Mouse (Mus musculus) right cerebral cortex, adult 2 months (tissue): ENCODE results near the gene Sema3g.

Experiments used
- DNase-seq, 2 experiments: peaks; one replicate each; pipeline ENCODE4 v3.0.0; 2021 to 2022; ENCODE audit warnings: low spot score in 2 of 2

The Sema3g gene

DNA sequence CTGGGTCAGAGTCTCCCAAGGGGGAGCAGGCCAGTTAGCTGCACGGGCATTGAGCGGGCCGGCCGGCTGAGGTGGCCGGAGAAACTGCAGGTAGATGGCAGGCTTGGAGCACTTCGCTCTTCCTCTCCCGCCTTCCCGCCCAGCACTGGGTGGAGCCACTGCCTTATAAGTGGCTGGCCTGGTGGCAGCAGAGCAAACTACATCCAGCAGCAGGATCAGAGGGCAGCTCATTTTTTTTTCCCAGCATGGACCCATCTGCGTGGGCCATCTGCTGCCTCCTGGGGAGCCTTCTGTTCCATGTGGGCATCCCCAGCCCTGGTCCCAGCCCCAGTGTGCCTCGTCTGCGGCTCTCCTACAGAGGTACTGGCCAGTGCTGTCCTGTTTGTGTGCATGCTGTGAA lies at the start of gene Sema3g:
Gene Sema3g (plus strand): TSS at position 195 of the 400 bp plus-strand sequence.
- DNase-seq: no peak

DNA sequence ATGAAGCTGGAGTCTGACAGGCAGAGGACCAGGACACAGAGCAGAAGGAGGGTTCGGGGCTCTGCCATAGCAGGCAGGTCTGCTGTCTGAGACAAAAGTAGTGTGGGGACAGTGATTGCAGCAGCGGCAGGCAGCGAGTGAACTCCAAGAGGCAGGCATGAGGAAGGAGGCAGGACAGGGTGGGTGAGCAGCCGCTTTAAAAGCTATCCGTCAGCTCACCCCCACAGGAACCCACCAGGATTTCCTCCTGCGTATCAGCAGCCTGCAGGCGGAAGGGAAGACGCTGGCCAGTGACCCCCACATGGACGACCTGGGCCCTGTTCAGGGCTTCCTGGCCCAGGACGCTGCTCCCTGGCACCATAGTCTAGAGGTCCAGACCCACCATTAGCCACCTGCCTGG lies 49.2 kb upstream of the Sema3g start, which contains the start of gene Stab1:
Gene Stab1 (minus strand): TSS at position 217 of the 400 bp plus-strand sequence.
- no peak for DNase-seq

DNA sequence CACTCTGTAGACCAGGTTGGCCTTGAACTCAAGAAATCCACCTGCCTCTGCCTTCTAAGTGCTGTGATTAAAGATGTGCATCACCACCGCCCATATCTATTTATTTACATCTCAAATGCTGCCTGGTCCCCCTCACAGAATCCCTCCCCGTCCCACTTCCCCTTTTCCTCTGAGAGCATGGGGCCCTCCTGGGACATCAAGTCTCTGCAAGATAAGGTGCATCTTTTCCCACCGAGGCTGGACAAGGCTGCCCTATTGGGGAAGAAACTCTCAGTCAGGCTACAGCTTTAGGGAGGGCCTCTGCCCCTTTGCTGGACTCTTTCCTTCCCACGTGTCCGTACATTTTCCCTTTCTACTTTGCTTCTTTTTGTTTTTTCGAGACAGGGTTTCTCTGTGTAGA lies 48.2 kb upstream of the Sema3g start:
- DNase-seq: no peak

DNA sequence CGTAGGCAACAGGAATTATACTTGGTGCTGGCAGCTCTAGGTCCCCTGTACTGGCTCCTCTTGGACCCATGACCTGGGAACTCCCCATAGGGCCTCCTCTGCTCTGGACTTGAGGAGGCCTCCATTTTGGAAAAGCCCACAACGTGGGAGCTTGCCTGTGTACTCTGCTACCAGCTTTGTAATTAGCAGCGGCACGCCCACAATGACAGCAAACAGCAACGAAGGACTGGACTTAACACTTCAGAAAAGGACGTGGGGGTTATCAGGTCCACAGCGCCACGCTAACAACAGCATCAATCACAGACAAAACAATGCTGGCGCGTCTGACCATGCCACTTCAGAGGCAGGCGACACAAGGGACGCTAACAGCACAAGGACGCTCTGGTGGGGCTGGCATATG lies 46.7 kb upstream of the Sema3g start:
- no peak for DNase-seq

DNA sequence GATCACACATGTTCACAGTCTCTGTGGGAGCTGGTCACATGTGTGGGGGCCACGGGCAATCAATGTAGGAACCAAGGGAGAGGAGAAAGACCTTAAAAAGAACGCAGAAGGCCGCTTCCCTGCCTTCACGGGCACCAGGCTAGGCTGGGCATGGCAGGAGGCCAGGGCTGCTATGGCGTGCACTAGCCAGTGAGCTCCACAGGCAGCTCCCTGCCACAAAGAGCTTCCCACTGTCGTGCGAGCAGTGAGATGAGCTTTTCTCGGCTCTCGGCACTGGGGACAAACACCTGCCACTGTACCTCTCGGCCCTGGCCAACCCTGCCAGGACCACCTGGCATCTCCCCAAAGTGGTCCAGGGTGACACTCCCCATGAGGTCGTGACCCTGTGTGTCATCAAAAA lies 46.3 kb upstream of the Sema3g start:
- no peak for DNase-seq

DNA sequence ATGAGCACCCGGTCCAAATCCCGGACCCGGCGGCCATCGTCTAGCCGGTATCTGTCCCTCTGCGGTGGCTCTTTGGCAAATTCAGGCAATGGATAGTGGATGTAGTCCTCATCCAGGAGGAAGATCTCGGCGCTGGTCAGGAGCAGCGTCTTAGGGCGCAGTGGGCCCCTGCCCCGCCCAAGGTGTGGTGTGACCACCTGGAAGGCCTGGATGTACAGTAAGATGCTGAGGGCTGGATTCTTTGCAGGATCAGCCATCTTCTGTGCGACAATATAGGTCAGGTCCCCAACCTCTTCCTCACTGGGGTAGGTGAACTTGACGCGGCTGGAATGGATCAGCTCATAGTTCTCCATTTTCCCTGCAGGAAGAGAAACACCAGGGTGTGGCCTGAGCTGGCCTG lies 45.8 kb upstream of the Sema3g start:
- no peak for DNase-seq

DNA sequence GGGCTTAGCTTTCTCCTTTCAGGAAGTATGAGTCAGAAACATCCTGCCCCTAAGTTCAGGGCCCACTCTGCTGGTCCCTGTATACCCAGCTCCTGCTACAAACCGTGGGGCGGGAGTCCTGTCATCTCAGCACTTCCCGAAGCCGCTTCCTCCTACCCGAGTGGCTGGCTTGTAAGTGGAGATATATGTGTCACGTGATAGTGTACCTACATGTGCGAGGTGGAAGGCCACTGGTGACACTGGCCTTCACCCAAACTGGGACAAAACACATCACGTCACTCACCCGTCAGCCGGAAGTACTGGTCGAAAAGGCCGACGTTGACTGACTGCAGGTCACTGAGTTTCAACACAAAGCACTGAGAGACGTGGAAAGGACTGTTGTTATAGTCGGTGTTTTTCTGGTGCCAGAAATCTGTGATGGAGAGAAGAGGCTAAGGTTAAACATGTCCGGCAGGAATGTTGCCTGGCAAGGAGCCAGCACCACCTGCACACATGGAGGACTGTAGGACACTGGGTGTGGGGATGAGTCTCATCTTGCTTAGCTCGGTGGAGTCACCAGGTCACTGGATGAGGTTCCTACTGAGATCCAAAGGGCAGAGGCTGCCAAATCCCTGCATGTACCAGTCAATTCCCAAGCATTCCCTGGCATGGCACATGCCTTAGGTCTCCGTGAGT lies 44.7 kb upstream of the Sema3g start:
- no peak for DNase-seq

DNA sequence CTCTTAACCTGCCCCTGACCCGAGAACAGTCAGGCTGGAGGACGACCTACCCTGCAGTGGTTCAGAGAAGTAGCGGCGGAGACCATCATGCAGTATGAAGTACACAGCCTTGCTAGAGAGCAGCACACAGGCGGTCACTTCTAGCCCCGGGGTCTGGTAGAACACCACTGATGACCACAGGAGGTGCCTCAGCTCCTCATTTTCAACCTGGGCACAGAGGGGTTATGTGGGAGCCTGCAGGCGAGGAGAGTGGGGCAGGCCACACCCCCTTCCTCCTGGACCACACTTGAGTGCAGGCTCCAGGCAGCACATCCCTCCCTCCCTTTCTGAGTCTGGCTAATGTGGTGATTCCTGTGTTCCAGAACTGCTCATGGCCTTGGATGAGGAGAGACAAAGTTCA lies 44.1 kb upstream of the Sema3g start:
- DNase-seq: no peak

DNA sequence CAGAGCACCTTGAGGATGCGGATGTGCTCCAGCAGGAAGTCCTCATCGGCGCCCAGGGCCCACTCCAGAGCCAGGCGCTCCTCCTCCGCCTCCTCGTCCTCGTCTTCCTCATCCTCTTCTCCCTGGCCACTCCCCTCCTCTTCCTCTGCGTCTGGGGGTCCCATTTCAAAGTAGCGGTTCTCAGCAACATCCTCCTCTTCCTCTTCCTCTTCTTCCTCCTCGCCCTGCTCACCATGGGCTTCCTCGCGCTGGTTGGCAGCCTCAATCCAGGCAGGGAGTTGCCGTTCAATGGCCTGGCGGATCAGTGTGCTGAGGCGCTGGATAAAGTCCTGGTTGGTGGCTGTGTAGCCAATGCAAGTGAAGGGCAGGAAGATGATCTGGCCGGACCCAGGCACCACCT lies 40.4 kb upstream of the Sema3g start:
- no peak for DNase-seq

DNA sequence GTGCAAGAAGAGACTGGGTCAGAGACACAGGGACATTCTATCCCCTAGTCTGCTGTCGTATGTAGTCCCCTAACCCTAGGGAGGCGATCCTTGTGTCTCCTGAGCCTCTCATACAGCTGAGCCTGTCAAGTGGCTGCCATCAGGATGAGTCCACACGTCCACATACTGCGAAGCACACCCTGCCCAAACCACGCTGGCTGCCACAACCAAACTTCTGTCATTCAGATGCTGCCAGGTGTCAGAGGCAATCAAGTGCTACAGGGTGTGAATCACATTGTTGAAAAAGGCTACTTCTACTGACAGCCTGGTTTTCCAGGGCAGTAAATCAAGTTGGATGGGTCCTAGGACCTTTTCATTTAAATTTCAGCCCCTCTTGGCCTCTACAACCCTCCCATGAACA lies 39.9 kb upstream of the Sema3g start:
- no peak for DNase-seq

DNA sequence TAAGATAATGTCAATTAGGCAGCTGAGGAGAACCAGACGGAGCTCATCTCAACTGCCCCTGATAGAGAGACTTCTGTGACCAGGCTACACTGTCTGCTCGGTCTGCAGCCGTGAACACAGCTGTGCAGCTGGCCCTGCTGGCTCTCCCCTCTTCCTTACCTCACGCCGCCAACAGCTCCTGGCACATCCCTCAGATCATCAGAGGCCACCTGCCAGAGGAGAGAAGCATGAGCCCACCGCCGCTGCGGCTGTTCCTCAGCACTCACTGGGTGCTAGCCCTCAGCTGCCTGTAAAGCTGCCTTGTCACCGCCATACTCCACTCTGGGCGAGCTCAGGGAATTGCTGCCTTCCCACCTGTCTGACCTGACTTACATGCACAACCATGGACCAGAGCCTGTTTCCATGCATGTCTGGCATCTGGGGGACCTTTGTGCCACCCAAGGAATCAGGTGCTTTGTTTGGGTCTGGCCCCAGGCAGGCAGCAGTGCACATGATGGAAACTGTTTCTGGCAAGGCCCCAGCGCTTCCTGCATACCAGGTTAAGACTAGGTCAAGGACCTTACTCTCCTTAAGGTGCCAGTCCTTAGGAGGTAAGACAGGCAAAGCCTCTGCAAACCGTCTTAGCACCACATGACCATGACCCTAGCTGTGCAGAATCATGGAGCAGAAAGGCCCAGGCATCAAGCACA lies 37.8 kb upstream of the Sema3g start:
- DNase-seq: no peak

DNA sequence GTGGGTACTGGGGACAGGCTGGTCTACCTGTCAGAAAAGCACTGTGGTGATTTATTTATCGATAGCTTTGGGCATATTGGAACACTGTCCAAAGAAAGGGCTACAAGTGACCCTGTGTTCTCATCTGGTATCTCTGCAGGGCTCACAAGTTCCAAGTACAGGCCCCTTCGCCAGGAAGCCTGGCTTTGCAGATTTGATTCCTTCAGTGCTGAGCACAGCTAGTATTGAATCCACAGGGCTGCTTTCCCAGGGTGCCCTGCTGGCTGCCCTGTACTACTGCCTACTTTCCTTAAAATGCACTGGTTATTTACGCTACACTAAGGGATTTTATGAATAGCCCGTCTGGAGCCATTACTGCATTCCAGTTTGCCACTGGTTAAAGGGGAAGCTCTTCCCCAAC lies 36.1 kb upstream of the Sema3g start:
- no peak for DNase-seq

DNA sequence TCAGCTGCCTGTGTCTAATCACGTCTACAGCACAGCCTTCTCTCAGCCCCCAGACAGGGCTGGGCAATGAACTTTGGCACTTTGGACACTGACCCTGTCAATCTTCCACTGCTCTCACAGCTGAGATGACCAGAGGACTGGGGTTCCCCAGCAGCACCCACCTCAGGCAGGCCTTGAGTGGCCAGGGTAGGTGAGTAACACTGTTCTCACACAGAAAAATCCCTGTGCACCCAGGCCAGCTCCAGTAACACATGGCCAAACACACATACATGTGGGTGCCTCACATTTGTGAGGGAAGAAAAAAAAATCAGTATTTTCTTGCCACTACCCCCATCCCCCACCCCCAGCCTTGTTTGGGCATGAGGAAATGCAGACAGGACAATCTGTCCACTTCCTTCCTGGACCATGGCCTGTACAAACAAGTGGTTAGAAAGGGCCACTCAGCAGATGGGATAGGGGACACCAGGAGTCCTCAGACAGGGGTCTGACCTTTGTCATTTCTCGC lies 34.8 kb upstream of the Sema3g start:
- no peak for DNase-seq

DNA sequence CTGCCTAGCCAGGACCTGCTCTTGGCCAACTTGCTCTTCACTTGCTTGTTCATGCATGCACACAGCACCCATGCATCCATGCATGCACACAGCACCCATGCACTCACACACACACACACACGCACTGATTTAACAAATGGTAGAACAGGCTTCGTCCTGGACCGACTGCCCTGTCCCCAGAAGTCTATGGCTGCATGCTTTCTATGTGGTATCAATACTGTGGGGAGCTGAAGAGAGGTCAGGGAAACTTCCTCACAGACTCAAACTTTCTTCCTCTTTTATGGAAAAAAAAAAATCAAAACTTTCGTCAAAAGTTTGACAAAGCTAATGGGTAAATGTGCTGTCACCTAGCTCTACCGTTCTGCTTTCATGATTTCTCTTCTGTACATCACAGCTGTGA lies 34.1 kb upstream of the Sema3g start:
- DNase-seq: no peak

DNA sequence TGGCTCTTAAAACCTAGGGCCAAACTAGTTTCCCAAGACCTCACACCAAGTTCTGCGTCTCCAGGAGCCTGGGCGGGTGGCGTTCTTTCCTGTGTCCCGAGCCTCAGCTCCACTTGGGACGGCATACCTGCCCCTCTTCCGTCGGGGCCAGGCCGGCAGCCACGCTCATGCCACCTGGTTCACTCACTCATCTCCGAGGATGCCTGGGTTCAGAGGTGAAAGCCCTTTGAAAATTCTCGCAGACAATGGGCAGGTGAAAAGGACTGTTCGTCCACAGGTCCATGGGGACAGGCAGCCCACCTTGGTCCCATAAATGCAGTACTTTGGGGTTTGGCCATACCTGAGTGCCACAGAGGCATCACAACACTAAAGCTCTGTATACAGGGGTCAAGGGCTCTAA lies 33.5 kb upstream of the Sema3g start:
- DNase-seq: no peak

DNA sequence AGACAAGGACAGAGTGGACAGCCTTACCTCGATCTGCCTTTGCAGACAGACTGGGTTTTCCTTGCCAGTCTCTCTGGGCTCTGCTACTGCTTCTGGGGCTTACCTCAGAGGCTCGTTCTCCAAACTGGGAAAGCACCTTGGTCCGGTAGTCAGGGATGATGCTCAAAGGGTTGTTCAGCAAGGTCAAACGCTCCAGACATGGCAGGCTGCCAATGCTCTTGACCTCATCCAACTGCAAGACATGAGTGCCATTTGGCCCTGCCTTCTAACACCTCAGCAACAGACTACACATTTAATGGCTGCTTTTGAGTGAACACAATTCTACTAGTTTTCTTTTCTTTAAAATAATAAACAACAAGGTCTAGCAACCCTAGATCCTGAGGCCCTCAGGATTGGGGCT lies 31.0 kb upstream of the Sema3g start:
- no peak for DNase-seq

DNA sequence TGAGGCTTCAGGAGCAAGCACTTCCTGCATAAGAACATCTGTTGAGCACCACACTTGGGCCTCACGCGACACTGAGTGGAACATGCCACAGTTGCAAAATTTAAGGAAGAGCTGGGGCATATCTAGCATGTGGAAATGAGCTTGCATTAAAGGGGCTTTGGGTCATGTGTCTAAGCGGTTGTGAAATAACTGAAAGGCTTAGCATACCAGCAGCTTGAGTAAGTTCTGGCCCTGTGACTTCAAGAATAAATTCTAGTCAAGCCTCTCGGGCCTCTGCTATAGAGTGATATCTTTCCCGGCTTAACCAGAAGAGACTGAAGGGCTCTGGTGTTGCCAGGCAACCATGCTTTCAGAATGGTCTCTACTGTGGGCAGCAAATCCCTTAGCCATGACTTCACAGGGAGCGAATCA lies 28.9 kb upstream of the Sema3g start:
- DNase-seq: no peak

DNA sequence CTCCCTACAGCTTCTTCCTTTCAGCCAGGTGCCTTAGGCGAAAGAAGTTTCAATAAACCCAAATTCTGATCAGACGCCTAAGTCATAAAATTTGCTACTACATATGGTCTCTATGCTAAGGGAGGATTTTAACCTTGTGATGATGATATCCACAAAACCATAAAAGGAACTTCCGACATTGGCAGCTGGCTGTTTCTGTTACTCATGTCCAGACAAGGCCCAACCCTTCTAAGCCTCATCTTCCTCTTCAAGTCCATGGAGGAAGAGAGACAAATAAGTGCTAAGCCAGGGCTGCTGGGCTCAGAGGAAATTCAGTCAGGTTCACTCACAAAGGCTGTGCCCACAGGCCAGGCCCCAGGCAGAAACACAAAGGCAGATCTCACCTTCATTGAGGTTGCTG lies 28.3 kb upstream of the Sema3g start:
- no peak for DNase-seq

DNA sequence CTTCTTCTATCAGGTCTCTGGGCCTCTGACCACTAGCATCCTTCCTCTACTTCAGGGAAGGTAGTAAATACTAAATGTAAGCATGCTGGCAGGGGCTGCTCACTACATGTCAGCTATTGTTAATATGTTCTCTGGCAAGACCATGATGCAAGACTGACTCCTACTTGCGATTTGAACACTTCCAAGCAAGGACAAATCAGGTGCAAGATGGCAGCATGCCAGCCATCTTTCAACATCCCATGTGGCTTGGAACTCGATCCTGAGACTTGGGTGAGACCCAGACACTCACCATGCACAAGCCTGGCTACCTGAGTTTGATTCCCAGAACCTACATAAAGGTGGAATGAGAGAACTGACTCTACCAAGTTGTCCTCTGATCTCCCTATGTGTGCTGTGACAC lies 25.7 kb upstream of the Sema3g start:
- DNase-seq: no peak

DNA sequence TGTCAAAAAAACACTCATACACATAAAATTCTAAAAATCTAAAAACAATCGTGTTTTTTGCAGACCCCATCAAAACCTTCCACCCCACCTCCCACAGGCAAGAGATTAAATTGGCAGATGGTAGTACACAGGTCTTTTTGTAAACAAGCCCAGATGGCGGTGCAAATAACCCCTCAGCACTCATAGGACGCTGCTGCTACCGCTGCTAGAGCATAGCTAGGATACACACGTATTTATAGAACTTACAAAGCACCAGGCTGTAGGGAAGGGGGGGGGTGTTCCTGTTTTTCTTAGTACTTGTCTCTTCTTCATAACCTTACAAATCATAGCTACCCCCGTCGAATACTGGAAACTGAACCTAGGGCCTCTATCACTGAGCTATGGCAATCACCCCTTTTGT lies 23.9 kb upstream of the Sema3g start:
- no peak for DNase-seq

DNA sequence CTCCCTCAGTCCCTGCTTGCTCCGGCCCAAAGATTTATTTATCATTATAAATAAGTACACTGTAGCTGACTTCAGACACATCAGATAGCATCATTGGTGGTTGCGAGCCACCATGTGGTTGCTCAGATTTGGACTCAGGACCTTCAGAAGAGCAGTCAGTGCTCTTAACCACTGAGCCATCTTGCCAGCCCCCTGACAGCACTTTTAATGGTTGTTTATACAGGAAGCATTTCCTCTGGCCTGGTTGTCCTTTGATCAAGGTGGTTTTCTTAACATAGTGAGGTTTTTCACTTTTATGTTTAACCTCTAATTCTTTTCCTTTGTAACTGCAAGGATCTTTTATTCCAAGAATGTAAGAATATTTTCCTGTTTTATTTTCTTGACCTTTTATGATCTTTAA lies 23.2 kb upstream of the Sema3g start:
- no peak for DNase-seq

DNA sequence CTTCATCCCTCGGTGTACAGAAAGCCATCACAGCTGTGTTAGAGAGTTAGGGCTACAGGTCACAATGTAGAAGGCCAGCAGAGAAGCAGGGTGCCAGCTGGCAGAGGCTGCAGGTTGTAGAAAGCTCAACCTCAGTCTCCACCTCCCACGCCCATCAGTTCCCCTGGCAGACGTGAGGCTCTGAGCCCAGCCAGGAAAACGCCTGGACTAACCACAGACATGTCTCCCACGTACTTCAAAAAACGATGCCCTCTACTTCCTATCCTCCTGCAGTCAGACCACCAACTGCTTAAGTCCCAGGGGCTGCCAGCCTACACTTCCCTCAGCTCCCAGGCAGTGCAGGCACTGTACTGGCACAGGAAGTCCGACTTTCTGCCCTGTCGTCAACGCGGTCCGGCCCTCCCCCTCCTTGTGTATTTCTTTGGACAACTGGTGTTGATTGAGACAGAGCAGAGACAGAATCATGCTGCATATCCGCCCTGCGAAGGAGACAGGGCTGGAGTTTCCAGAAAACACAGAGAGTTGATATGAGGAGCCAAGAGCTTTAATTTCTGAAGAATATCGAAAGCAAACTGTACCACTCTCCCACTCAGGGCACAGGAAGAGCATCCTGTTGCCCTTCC lies 22.7 kb upstream of the Sema3g start:
- DNase-seq: no peak

DNA sequence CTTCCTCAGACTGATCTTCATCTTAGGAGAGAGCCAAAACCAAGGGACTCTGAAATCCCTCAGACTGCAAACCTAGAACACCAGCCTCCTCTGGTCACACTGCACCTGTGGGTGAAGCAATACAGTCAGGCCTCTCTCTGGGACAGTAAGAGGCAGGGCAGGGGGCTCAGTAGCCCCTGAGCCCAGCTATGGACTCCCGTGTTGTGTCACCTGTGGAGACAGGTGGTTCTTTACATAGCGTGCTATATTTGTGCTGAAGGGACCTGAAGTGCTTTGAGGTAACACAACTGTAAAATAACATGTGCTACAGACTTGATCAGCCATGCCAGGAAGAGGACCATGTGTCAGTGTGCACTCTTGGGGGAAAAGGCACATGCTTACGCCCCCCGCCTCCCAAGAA lies 22.1 kb upstream of the Sema3g start:
- DNase-seq: no peak
